Mouse (Mus musculus) cerebellum, postnatal 36 days (tissue): ENCODE measurements around the gene Insl5.

ENCODE experiments used
- DNase-seq, 2 experiments: peaks; one replicate each; pipeline ENCODE4 v3.0.0; 2021 to 2022; ENCODE audit warnings: mixed read lengths in 2 of 2

The Insl5 gene

GRCm38 (mm10) chr4:103026621-103027020 is at the start of gene Insl5:
Gene Insl5, minus strand, starts transcription at chr4:103026842.
- DNase-seq = no peak

GRCm38 (mm10) chr4:103070631-103071030 is 44.0 kb upstream of the Insl5 start:
- no peak for DNase-seq

GRCm38 (mm10) chr4:103067906-103068655 is 41.4 kb upstream of the Insl5 start:
- DNase-seq = no peak

GRCm38 (mm10) chr4:103064976-103065375 is 38.3 kb upstream of the Insl5 start:
- DNase-seq = no peak

- DNase-seq = no peak
Observed at GRCm38 (mm10) chr4:103064421-103064820, 37.8 kb upstream of the Insl5 start.

GRCm38 (mm10) chr4:103056909-103057308 is 30.3 kb upstream of the Insl5 start:
- no peak for DNase-seq

- DNase-seq = peak in 1 of 2 experiments; percentile 8
Observed at GRCm38 (mm10) chr4:103048046-103048445, 21.4 kb upstream of the Insl5 start.

- no peak for DNase-seq
Observed at GRCm38 (mm10) chr4:103042997-103043396, 16.4 kb upstream of the Insl5 start.

GRCm38 (mm10) chr4:103039838-103040191 is 13.2 kb upstream of the Insl5 start:
- no peak for DNase-seq

- no peak for DNase-seq
Observed at GRCm38 (mm10) chr4:103039103-103039837, 12.6 kb upstream of the Insl5 start.

GRCm38 (mm10) chr4:103028177-103029088 is 1.8 kb upstream of the Insl5 start:
- no peak for DNase-seq

GRCm38 (mm10) chr4:103027745-103028144 is 1.1 kb upstream of the Insl5 start:
- DNase-seq = no peak

- no peak for DNase-seq
Observed at GRCm38 (mm10) chr4:103013490-103013889, 13.2 kb downstream of the Insl5 start.

- DNase-seq = no peak
Observed at GRCm38 (mm10) chr4:103011823-103012222, 14.8 kb downstream of the Insl5 start.

- no peak for DNase-seq
Observed at GRCm38 (mm10) chr4:103010734-103011133, 15.9 kb downstream of the Insl5 start.

- DNase-seq = no peak
Observed at GRCm38 (mm10) chr4:103006943-103007418, 19.7 kb downstream of the Insl5 start.

- no peak for DNase-seq
Observed at GRCm38 (mm10) chr4:103006266-103006665, 20.4 kb downstream of the Insl5 start.

- no peak for DNase-seq
Observed at GRCm38 (mm10) chr4:103005190-103005945, 21.3 kb downstream of the Insl5 start.

- DNase-seq = no peak
Observed at GRCm38 (mm10) chr4:103004681-103005080, 22.0 kb downstream of the Insl5 start.

- no peak for DNase-seq
Observed at GRCm38 (mm10) chr4:102991685-102992084, 35.0 kb downstream of the Insl5 start.

- no peak for DNase-seq
Observed at GRCm38 (mm10) chr4:102990595-102991340, 35.9 kb downstream of the Insl5 start.
